Mouse (Mus musculus): Measurements from ENCODE around the gene Cptp. TPM values are rescaled to one million over a fixed set of nuclear protein-coding genes. Genes with fewer than 3 reads are reported as not detected.

Gene Cptp
- polyA plus RNA-seq, 1 experiment = 17.4 TPM

GRCm38 (mm10) chr4:155838187-155839153, 30.8 kb downstream of the Cptp start:
- Histone ChIP-seq H3K27ac (ENCODE audit: insufficient read depth, low read length) (peak overlapping the region; percentile 100), H3K4me1 (ENCODE audit: control insufficient read depth, insufficient read depth, low read length) (peaks cover 10% of the 10 kb centered on the region), H3K4me3 (ENCODE audit: insufficient read depth, low read length) (no peak overlapping the region)
- no peak for TF ChIP-seq CTCF (IDR thresholded peaks at IDR 0.05; ENCODE audit: borderline replicate concordance, insufficient read depth, low read length)
- TF ChIP-seq POLR2A (IDR thresholded peaks at IDR 0.05; ENCODE audit: low read depth, low read length) = peak; percentile 46

DNA sequence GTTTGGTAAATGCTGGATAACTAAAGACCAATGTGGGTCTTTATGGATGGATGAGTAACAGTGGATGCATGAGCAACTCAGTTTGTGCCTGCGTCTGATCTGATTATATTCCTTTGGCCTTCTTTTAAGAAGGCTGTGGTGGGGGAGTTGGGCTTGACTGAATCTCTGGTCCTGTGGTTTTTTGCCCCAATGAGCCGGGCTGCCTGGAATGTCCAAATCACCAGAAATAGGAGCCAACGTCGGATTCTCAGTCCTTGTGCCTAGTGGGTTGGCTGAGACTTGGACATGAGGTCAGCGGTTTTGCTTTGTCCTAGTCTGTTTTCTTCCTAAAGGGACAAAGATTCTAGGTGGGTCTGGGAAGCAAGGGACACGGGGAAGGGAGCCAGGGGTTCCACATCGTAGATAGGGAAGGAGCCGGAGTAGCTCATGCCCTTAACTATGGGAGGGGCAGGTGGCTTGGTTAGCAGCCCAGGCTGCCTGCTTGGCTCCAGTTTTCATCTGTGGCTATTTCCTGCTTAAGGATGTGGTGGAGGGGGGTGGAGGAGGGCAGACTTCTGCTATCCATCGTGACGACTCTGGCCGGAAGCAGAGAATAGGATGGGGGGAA, 31.7 kb downstream of the Cptp start:
- no peak overlapping the region for H3K4me3 ChIP-seq (ENCODE audit: insufficient read depth, low read length)
- H3K27ac ChIP-seq (ENCODE audit: insufficient read depth, low read length) = peak overlapping the region; percentile 100
- peaks cover 13% of the 10 kb centered on the region for H3K4me1 ChIP-seq (ENCODE audit: control insufficient read depth, insufficient read depth, low read length)
- TF ChIP-seq POLR2A (IDR thresholded peaks at IDR 0.05; ENCODE audit: low read depth, low read length) (no peak; the same call in 1 of the 2 replicates), CTCF (IDR thresholded peaks at IDR 0.05; ENCODE audit: borderline replicate concordance, insufficient read depth, low read length) (no peak)

- H3K4me1 ChIP-seq (ENCODE audit: control insufficient read depth, insufficient read depth, low read length) = peaks cover 11% of the 10 kb centered on the region
- TF ChIP-seq CTCF (IDR thresholded peaks at IDR 0.05; ENCODE audit: borderline replicate concordance, insufficient read depth, low read length) (0 out of 2 replicates have a peak, but pooled peaks have one; percentile 18), POLR2A (IDR thresholded peaks at IDR 0.05; ENCODE audit: low read depth, low read length) (peak; percentile 8; the same call in 1 of the 2 replicates)
- peak overlapping the region; percentile 76 for H3K27ac ChIP-seq (ENCODE audit: insufficient read depth, low read length)
- H3K4me3 ChIP-seq (ENCODE audit: insufficient read depth, low read length) = no peak overlapping the region
Measured at GRCm38 (mm10) chr4:155833836-155834235, 35.4 kb downstream of the Cptp start.

GRCm38 (mm10) chr4:155833234-155833633, 36.0 kb downstream of the Cptp start:
- Histone ChIP-seq H3K4me1 (ENCODE audit: control insufficient read depth, insufficient read depth, low read length) (peaks cover 10% of the 10 kb centered on the region), H3K4me3 (ENCODE audit: insufficient read depth, low read length) (no peak overlapping the region), H3K27ac (ENCODE audit: insufficient read depth, low read length) (peak overlapping the region; percentile 30; the same call in 1 of the 2 replicates)
- no peak for TF ChIP-seq CTCF (IDR thresholded peaks at IDR 0.05; ENCODE audit: borderline replicate concordance, insufficient read depth, low read length)
- TF ChIP-seq POLR2A (IDR thresholded peaks at IDR 0.05; ENCODE audit: low read depth, low read length) = peak; percentile 5; the same call in 1 of the 2 replicates

DNA sequence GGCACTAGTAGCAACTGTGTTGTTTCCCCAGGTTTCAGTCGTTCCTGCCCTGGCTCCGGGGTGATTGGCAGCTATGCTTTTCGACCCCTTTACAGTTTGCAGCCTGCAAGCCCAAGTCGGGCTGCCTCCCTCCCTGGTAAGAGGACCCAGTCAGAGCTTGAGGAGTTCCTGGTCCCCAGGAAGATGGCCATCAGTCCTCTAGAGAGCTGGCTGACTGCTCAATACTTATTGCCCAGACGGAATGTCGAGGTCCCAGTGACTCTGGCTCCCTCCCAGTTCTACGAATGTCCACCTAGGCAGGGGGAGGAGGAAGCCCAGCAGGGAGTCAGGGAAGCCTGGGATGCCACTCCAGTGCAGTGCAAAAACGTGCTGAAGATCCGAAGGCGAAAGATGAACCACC, 36.9 kb downstream of the Cptp start:
- TF ChIP-seq CTCF (IDR thresholded peaks at IDR 0.05; ENCODE audit: borderline replicate concordance, insufficient read depth, low read length) (no peak), POLR2A (IDR thresholded peaks at IDR 0.05; ENCODE audit: low read depth, low read length) (no peak)
- Histone ChIP-seq H3K4me1 (ENCODE audit: control insufficient read depth, insufficient read depth, low read length) (peaks cover 10% of the 10 kb centered on the region), H3K27ac (ENCODE audit: insufficient read depth, low read length) (peak overlapping the region; percentile 64; the same call in 1 of the 2 replicates), H3K4me3 (ENCODE audit: insufficient read depth, low read length) (peak overlapping the region; percentile 76)

DNA sequence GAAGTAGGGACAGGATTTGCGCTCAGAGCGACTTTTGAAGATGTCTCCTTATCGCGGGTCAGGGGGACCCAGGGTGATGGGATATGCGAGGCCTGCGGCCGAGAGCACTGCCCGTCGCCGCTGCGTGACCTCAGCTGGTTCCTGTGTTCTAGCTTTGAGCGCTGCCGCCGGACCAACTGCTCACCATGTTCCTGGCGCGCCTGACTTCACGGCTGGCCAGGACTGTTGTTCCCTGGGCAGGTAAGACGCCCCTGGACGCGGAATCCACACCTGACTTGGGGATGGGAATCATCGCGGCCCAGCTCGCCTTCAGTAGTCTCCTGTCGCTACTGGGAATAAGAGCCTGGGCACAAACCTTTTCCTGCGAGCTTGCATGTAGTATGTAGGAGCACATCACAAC, 37.4 kb downstream of the Cptp start:
- TF ChIP-seq CTCF (IDR thresholded peaks at IDR 0.05; ENCODE audit: borderline replicate concordance, insufficient read depth, low read length) = no peak
- no peak for TF ChIP-seq POLR2A (IDR thresholded peaks at IDR 0.05; ENCODE audit: low read depth, low read length)
- peak overlapping the region; percentile 64 for H3K27ac ChIP-seq (ENCODE audit: insufficient read depth, low read length)
- peak overlapping the region; percentile 76 for H3K4me3 ChIP-seq (ENCODE audit: insufficient read depth, low read length)
- peaks cover 10% of the 10 kb centered on the region for H3K4me1 ChIP-seq (ENCODE audit: control insufficient read depth, insufficient read depth, low read length)

DNA sequence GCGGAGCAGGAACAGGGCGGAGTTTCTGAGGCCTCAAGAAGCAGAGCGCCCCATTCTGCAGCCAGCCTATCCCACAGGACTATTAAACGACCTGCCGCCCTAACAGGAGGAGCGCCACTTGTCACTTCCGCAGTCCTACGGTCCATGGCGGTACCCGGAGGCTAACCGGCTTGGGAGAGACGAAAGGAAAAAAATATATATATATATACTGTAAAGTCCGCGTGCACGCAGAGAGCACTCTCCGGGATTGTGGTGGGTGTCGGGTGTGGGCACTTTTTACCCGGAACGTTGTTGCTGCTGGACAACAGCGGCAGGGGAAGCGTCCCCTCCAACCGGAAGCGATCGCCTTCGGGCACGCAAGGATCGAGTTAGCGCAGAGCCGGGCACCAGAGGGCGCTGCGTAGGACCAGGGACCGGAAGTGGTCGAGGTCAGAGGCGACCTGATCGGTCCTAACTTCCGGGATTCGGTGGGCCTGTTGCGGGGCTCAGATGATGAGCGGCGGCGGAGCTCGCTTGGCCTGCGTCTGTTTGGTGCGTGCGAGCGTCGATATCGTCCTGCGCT, 38.0 kb downstream of the Cptp start, which contains the start of gene Aurkaip1:
TSS of gene Aurkaip1 (plus strand) at position 68 of the 562 bp plus-strand sequence.
- Histone ChIP-seq H3K4me1 (ENCODE audit: control insufficient read depth, insufficient read depth, low read length) (peaks cover 10% of the 10 kb centered on the region), H3K27ac (ENCODE audit: insufficient read depth, low read length) (peak within 1 kb of the TSS; percentile 64), H3K4me3 (ENCODE audit: insufficient read depth, low read length) (peak within 1 kb of the TSS; percentile 76)
- TF ChIP-seq POLR2A (IDR thresholded peaks at IDR 0.05; ENCODE audit: low read depth, low read length) (peak; percentile 75), CTCF (IDR thresholded peaks at IDR 0.05; ENCODE audit: borderline replicate concordance, insufficient read depth, low read length) (peak; percentile 92)

- Histone ChIP-seq H3K4me1 (ENCODE audit: control insufficient read depth, insufficient read depth, low read length) (peaks cover 10% of the 10 kb centered on the region), H3K4me3 (ENCODE audit: insufficient read depth, low read length) (no peak overlapping the region), H3K27ac (ENCODE audit: insufficient read depth, low read length) (no peak overlapping the region)
- TF ChIP-seq POLR2A (IDR thresholded peaks at IDR 0.05; ENCODE audit: low read depth, low read length) (no peak), CTCF (IDR thresholded peaks at IDR 0.05; ENCODE audit: borderline replicate concordance, insufficient read depth, low read length) (no peak)
Measured at GRCm38 (mm10) chr4:155830596-155830995, 38.6 kb downstream of the Cptp start.

GRCm38 (mm10) chr4:155829866-155830265, 39.4 kb downstream of the Cptp start:
- TF ChIP-seq CTCF (IDR thresholded peaks at IDR 0.05; ENCODE audit: borderline replicate concordance, insufficient read depth, low read length) (no peak), POLR2A (IDR thresholded peaks at IDR 0.05; ENCODE audit: low read depth, low read length) (no peak)
- Histone ChIP-seq H3K4me3 (ENCODE audit: insufficient read depth, low read length) (no peak overlapping the region), H3K4me1 (ENCODE audit: control insufficient read depth, insufficient read depth, low read length) (peaks cover 10% of the 10 kb centered on the region), H3K27ac (ENCODE audit: insufficient read depth, low read length) (no peak overlapping the region)

Data from embryonic fibroblast, embryonic 13.5 days (primary cell).